Mouse (Mus musculus) lung, embryonic 15.5 days (tissue): ENCODE measurements at regions not wholly inside any gene's neighbourhood (a gene's known extent, or its start where the extent isn't known, plus 50 kb on each side); places are given as distances from the start of the nearest gene placed in this dataset.

Source experiments
- ATAC-seq: fragments of 200-750 bp; cut with Nextera tagmentation; 2 replicates; pipeline ENCODE4 v1.8.0; 2017; ENCODE audit warnings: moderate number of reproducible peaks, borderline replicate concordance; ENCODE audit not compliant: low FRiP score, low TSS enrichment; ENCODE audit errors: extremely low read depth
- H3K27ac ChIP-seq: fragments of 300-500 bp; sonication (generic); 2 replicates; pipeline ENCODE4 v1.5.1; 2015; ENCODE audit warnings: moderate library complexity, mild to moderate bottlenecking, inconsistent platforms
- H3K27me3 ChIP-seq: fragments of 300-500 bp; sonication (generic); 2 replicates; pipeline ENCODE4 v1.6.1; 2015; ENCODE audit warnings: inconsistent platforms
- H3K36me3 ChIP-seq: fragments of 300-500 bp; sonication (generic); 2 replicates; pipeline ENCODE4 v1.6.1; 2015; ENCODE audit warnings: inconsistent platforms
- H3K4me1 ChIP-seq: fragments of 300-500 bp; sonication (generic); 2 replicates; pipeline ENCODE4 v1.6.1; 2015; ENCODE audit warnings: inconsistent platforms
- H3K4me2 ChIP-seq: fragments of 300-500 bp; sonication (generic); 2 replicates; pipeline ENCODE4 v1.6.1; 2015; ENCODE audit warnings: inconsistent platforms, mild to moderate bottlenecking, moderate library complexity
- H3K4me3 ChIP-seq: fragments of 300-500 bp; sonication (generic); 2 replicates; pipeline ENCODE4 v1.5.1; 2015; ENCODE audit warnings: mild to moderate bottlenecking, inconsistent platforms
- H3K9ac ChIP-seq: fragments of 300-500 bp; sonication (generic); 2 replicates; pipeline ENCODE4 v1.6.1; 2015; ENCODE audit warnings: inconsistent platforms
- H3K9me3 ChIP-seq: fragments of 300-500 bp; sonication (generic); 2 replicates; pipeline ENCODE4 v1.6.1; 2016; ENCODE audit warnings: inconsistent platforms
- WGBS: fragments of 180-500 bp; shearing (Covaris S2); methylation state at CpG from one replicate; pipeline ENCODE4 v1.1.7; 2015; 5-methylcytosine and 5-hydroxymethylcytosine counted together

GRCm38 (mm10) chr15:24527379-24527778 is 886.2 kb downstream of the Basp1 start:
- Histone ChIP-seq H3K36me3 (no peaks in the 10 kb centered on the region), H3K27me3 (no peaks in the 10 kb centered on the region), H3K9me3 (no peaks in the 10 kb centered on the region), H3K4me2 (no peak overlapping the region), H3K27ac (no peak overlapping the region), H3K4me3 (no peak overlapping the region), H3K4me1 (no peaks in the 10 kb centered on the region), H3K9ac (no peak overlapping the region)
- no peak for ATAC-seq
- 72% methylated on average over 5 of the region's 5 CpGs for WGBS

GRCm38 (mm10) chr15:24513926-24514325 is 899.6 kb downstream of the Basp1 start:
- no peaks in the 10 kb centered on the region for H3K9me3 ChIP-seq
- no peak for ATAC-seq
- H3K4me3 ChIP-seq: no peak overlapping the region
- no peak overlapping the region for H3K4me2 ChIP-seq
- WGBS: 77% methylated on average over 9 of the region's 9 CpGs
- H3K27ac ChIP-seq: no peak overlapping the region
- no peaks in the 10 kb centered on the region for H3K4me1 ChIP-seq
- no peak overlapping the region for H3K9ac ChIP-seq
- no peaks in the 10 kb centered on the region for H3K36me3 ChIP-seq
- H3K27me3 ChIP-seq: no peaks in the 10 kb centered on the region

- H3K9me3 ChIP-seq: no peaks in the 10 kb centered on the region
- WGBS: 56% methylated on average over 9 of the region's 9 CpGs
- no peaks in the 10 kb centered on the region for H3K27me3 ChIP-seq
- no peak overlapping the region for H3K4me3 ChIP-seq
- ATAC-seq: no peak
- H3K27ac ChIP-seq: no peak overlapping the region
- no peak overlapping the region for H3K9ac ChIP-seq
- no peaks in the 10 kb centered on the region for H3K36me3 ChIP-seq
- H3K4me1 ChIP-seq: no peaks in the 10 kb centered on the region
- no peak overlapping the region for H3K4me2 ChIP-seq
Observed at GRCm38 (mm10) chr15:24501907-24502559, 911.5 kb downstream of the Basp1 start.

- H3K4me2 ChIP-seq: no peak overlapping the region
- H3K36me3 ChIP-seq: no peaks in the 10 kb centered on the region
- no peaks in the 10 kb centered on the region for H3K27me3 ChIP-seq
- no peak for ATAC-seq
- no peak overlapping the region for H3K4me3 ChIP-seq
- 77% methylated on average over 2 of the region's 2 CpGs for WGBS
- H3K9me3 ChIP-seq: no peaks in the 10 kb centered on the region
- H3K4me1 ChIP-seq: no peaks in the 10 kb centered on the region
- H3K9ac ChIP-seq: no peak overlapping the region
- H3K27ac ChIP-seq: no peak overlapping the region
Observed at GRCm38 (mm10) chr15:24486235-24486634, 927.3 kb downstream of the Basp1 start.

- no peaks in the 10 kb centered on the region for H3K4me1 ChIP-seq
- ATAC-seq: no peak
- no peak overlapping the region for H3K9ac ChIP-seq
- 62% methylated on average over 1 of the region's 1 CpGs for WGBS
- no peaks in the 10 kb centered on the region for H3K36me3 ChIP-seq
- H3K4me3 ChIP-seq: no peak overlapping the region
- H3K27me3 ChIP-seq: no peaks in the 10 kb centered on the region
- H3K9me3 ChIP-seq: no peaks in the 10 kb centered on the region
- no peak overlapping the region for H3K27ac ChIP-seq
- no peak overlapping the region for H3K4me2 ChIP-seq
Observed at GRCm38 (mm10) chr15:24468239-24468638, 945.3 kb downstream of the Basp1 start.

- no peak overlapping the region for H3K9ac ChIP-seq
- WGBS: 88% methylated on average over 1 of the region's 1 CpGs
- ATAC-seq: no peak
Observed at GRCm38 (mm10) chr15:24457726-24458125, 955.8 kb downstream of the Basp1 start.

GRCm38 (mm10) chr15:24433083-24433482 is 980.5 kb downstream of the Basp1 start:
- H3K9me3 ChIP-seq: no peaks in the 10 kb centered on the region
- no peak for ATAC-seq
- no peak overlapping the region for H3K4me2 ChIP-seq
- no peak overlapping the region for H3K4me3 ChIP-seq
- H3K27me3 ChIP-seq: no peaks in the 10 kb centered on the region
- no peaks in the 10 kb centered on the region for H3K4me1 ChIP-seq
- no peaks in the 10 kb centered on the region for H3K36me3 ChIP-seq
- 71% methylated on average over 1 of the region's 1 CpGs for WGBS
- no peak overlapping the region for H3K9ac ChIP-seq
- no peak overlapping the region for H3K27ac ChIP-seq

More at GRCm38 (mm10) chr15:24457726-24458125, 955.8 kb downstream of the Basp1 start:
- H3K36me3 ChIP-seq: no peaks in the 10 kb centered on the region
- H3K4me3 ChIP-seq: no peak overlapping the region
- H3K4me1 ChIP-seq: no peaks in the 10 kb centered on the region
- no peaks in the 10 kb centered on the region for H3K9me3 ChIP-seq
- H3K4me2 ChIP-seq: no peak overlapping the region
- H3K27me3 ChIP-seq: no peaks in the 10 kb centered on the region
- H3K27ac ChIP-seq: no peak overlapping the region

- WGBS: 77% methylated on average over 5 of the region's 5 CpGs
- Histone ChIP-seq H3K9ac (no peak overlapping the region), H3K4me1 (no peaks in the 10 kb centered on the region)
Observed at GRCm38 (mm10) chr15:24429154-24429553, 984.4 kb downstream of the Basp1 start.

GRCm38 (mm10) chr15:24422333-24422942 is 991.1 kb downstream of the Basp1 start:
- H3K27ac ChIP-seq: no peak overlapping the region
- no peaks in the 10 kb centered on the region for H3K9me3 ChIP-seq
- ATAC-seq: no peak
- no peaks in the 10 kb centered on the region for H3K4me1 ChIP-seq
- WGBS: 53% methylated on average over 2 of the region's 2 CpGs
- no peak overlapping the region for H3K4me2 ChIP-seq
- no peak overlapping the region for H3K9ac ChIP-seq
- H3K27me3 ChIP-seq: no peaks in the 10 kb centered on the region
- no peaks in the 10 kb centered on the region for H3K36me3 ChIP-seq
- H3K4me3 ChIP-seq: no peak overlapping the region

More at GRCm38 (mm10) chr15:24429154-24429553, 984.4 kb downstream of the Basp1 start:
- Histone ChIP-seq H3K27ac (no peak overlapping the region), H3K36me3 (no peaks in the 10 kb centered on the region), H3K4me2 (no peak overlapping the region), H3K9me3 (no peaks in the 10 kb centered on the region), H3K4me3 (no peak overlapping the region), H3K27me3 (no peaks in the 10 kb centered on the region)
- no peak for ATAC-seq

- H3K36me3 ChIP-seq: no peaks in the 10 kb centered on the region
- ATAC-seq: no peak
- whole genome bisulfite sequencing: 70% methylated on average over 1 of the region's 1 CpGs
- H3K4me2 ChIP-seq: no peak overlapping the region
- no peaks in the 10 kb centered on the region for H3K4me1 ChIP-seq
- H3K4me3 ChIP-seq: no peak overlapping the region
- no peak overlapping the region for H3K27ac ChIP-seq
- H3K9ac ChIP-seq: no peak overlapping the region
- H3K9me3 ChIP-seq: no peaks in the 10 kb centered on the region
- H3K27me3 ChIP-seq: no peaks in the 10 kb centered on the region
Observed at GRCm38 (mm10) chr15:24419736-24420135, 993.8 kb downstream of the Basp1 start.

- H3K4me3 ChIP-seq: no peak overlapping the region
- no peaks in the 10 kb centered on the region for H3K9me3 ChIP-seq
- no peak overlapping the region for H3K4me2 ChIP-seq
- H3K27me3 ChIP-seq: no peaks in the 10 kb centered on the region
- no peak overlapping the region for H3K27ac ChIP-seq
- H3K4me1 ChIP-seq: no peaks in the 10 kb centered on the region
- no peaks in the 10 kb centered on the region for H3K36me3 ChIP-seq
- H3K9ac ChIP-seq: no peak overlapping the region
- WGBS: 63% methylated on average over 1 of the region's 1 CpGs
- ATAC-seq: no peak
Observed at GRCm38 (mm10) chr15:24419186-24419585, 994.4 kb downstream of the Basp1 start.

- WGBS: 50% methylated on average over 3 of the region's 3 CpGs
- H3K36me3 ChIP-seq: no peaks in the 10 kb centered on the region
- H3K27me3 ChIP-seq: no peaks in the 10 kb centered on the region
- H3K27ac ChIP-seq: no peak overlapping the region
- H3K9ac ChIP-seq: no peak overlapping the region
- H3K4me3 ChIP-seq: no peak overlapping the region
- H3K4me1 ChIP-seq: no peaks in the 10 kb centered on the region
- H3K9me3 ChIP-seq: no peaks in the 10 kb centered on the region
- ATAC-seq: no peak
- no peak overlapping the region for H3K4me2 ChIP-seq
Observed at GRCm38 (mm10) chr15:24407691-24408090, 1005.9 kb downstream of the Basp1 start.
